Mouse (Mus musculus) macrophage (primary cell): ENCODE data around the gene Gm28576. TPM values are rescaled to one million over a fixed set of nuclear protein-coding genes. Genes with fewer than 3 reads are reported as not detected.
"Not testable (repeated sequence)": the region's sequence is repeated elsewhere in the genome, so short reads cannot be mapped to it uniquely, and the experiment has no call there.

ENCODE experiments used
- H3K27ac ChIP-seq: fragments of 350-480 bp; formaldehyde crosslinking; 2 replicates; pipeline ENCODE4 v1.9.0; 2021
- H3K36me3 ChIP-seq: fragments of 350-480 bp; formaldehyde crosslinking; 2 replicates; pipeline ENCODE4 v1.9.0; 2021; ENCODE audit errors: inconsistent target
- H3K4me3 ChIP-seq: fragments of 350-480 bp; formaldehyde crosslinking; 2 replicates; pipeline ENCODE4 v1.9.0; 2021; ENCODE audit errors: inconsistent target
- H3K79me2 ChIP-seq: fragments of 350-480 bp; formaldehyde crosslinking; 2 replicates; pipeline ENCODE4 v1.9.0; 2021; ENCODE audit errors: inconsistent target
- WGBS: methylation state at CpG from one replicate; pipeline ENCODE4 v1.1.7; 2026; ENCODE audit warnings: inconsistent platforms; ENCODE audit not compliant: missing documents; 5-methylcytosine and 5-hydroxymethylcytosine counted together
- polyA plus RNA-seq: library from polyadenylated mRNA; stranded (reverse); fragments of 250-400 nt; gene quantifications from 3 replicates; pipeline ENCODE4 v1.2.4, GENCODE M21; 2018; ENCODE audit warnings: inconsistent platforms
- total RNA-seq, 78 experiments: library from RNA; depleted of rRNA; stranded (reverse); fragments of 250-400 nt; gene quantifications; 1 replicate in 9 of 78; 2 replicates in 24 of 78; 3 replicates in 43 of 78; 4 replicates in 2 of 78; pipeline ENCODE4 v1.2.4; 2018; ENCODE audit warnings: inconsistent platforms in 56 of 78

Gm28576 gene
- not detected for total RNA-seq (2018; cell fraction: chromatin; rRNA removed)
- total RNA-seq (2018; cell fraction: cytosol; rRNA removed), result not detected
- not detected for total RNA-seq (2018; cell fraction: nucleus; rRNA removed)
- not detected in 3 replicates for polyA plus RNA-seq

- H3K36me3 ChIP-seq, H3K4me3 ChIP-seq, H3K27ac ChIP-seq, H3K79me2 ChIP-seq: not testable (repeated sequence)
- no CpG with 5 or more reads among the region's 8 CpGs for WGBS
Observed at GRCm38 (mm10) chrY:7722641-7723040, at the start of gene Gm28576. Gene Gm28576 (plus strand): TSS chrY:7722941.

Other genes starting within 250 kb of the Gm28576 start
- not detected in 3 replicates for gene Gm20826, start 84.5 kb upstream of the Gm28576 start, polyA plus RNA-seq